Mouse (Mus musculus) hindbrain, embryonic 10.5 days (tissue): ENCODE measurements around the gene Methig1. TPM values are rescaled to one million over a fixed set of nuclear protein-coding genes. Genes with fewer than 3 reads are reported as not detected.
"Not testable (repeated sequence)": the region's sequence is repeated elsewhere in the genome, so short reads cannot be mapped to it uniquely, and the experiment has no call there.

Experiments
- DNase-seq: peaks from one replicate; pipeline ENCODE4 v3.0.0-alpha.2; 2017; ENCODE audit warnings: low spot score
- H3K27ac ChIP-seq: fragments of 300-500 bp; sonication (generic); 2 replicates; pipeline ENCODE4 v1.5.1; 2016; ENCODE audit warnings: mild to moderate bottlenecking, moderate library complexity
- H3K27me3 ChIP-seq: fragments of 300-500 bp; sonication (generic); 2 replicates; pipeline ENCODE4 v1.6.1; 2016; ENCODE audit warnings: mild to moderate bottlenecking; ENCODE audit not compliant: poor library complexity, insufficient read depth, severe bottlenecking
- H3K36me3 ChIP-seq: fragments of 300-500 bp; sonication (generic); 2 replicates; pipeline ENCODE4 v1.6.1; 2016; ENCODE audit warnings: mild to moderate bottlenecking, moderate library complexity
- H3K4me1 ChIP-seq: fragments of 300-500 bp; sonication (generic); replicated peaks from 2 replicates; pipeline ENCODE4 v1.6.1; 2016; ENCODE audit warnings: mild to moderate bottlenecking
- H3K4me3 ChIP-seq: fragments of 300-500 bp; sonication (generic); 2 replicates; pipeline ENCODE4 v1.5.1; 2016; ENCODE audit warnings: mild to moderate bottlenecking, moderate library complexity
- H3K9me3 ChIP-seq: fragments of 300-500 bp; sonication (generic); 2 replicates; pipeline ENCODE4 v1.6.1; 2016; ENCODE audit warnings: mild to moderate bottlenecking, moderate library complexity
- WGBS: fragments of 180-500 bp; shearing (Covaris S2); methylation state at CpG from one replicate; pipeline ENCODE4 v1.1.7; 2016; 5-methylcytosine and 5-hydroxymethylcytosine counted together
- polyA plus RNA-seq: library from polyadenylated mRNA; unstranded; fragments of >200 nt; fragmentation: Nextera tagmentation; extraction: Ambion mirVana; gene quantifications from 2 replicates; pipeline ENCODE4 v1.2.1, GENCODE M21; 2016

Methig1 gene
- 0.21 TPM in 1 of 2 replicates, not detected in the other for polyA plus RNA-seq

- no peak for DNase-seq
- WGBS, result 83% methylated on average over 10 of the region's 10 CpGs
- H3K36me3 ChIP-seq, result no peaks in the 10 kb centered on the region
- H3K4me3 ChIP-seq, result no peak within 1 kb of the TSS
- H3K4me1 ChIP-seq, result peaks cover 3% of the 10 kb centered on the region; the same call in 1 of the 2 replicates
- no peaks in the 10 kb centered on the region for H3K27me3 ChIP-seq
- H3K9me3 ChIP-seq, result no peaks in the 10 kb centered on the region
- H3K27ac ChIP-seq, result no peak within 1 kb of the TSS
Observed at GRCm38 (mm10) chr15:100352711-100353250, at the start of gene Methig1, which contains the start of gene Mettl7a2. Gene Methig1 (plus strand): TSS chr15:100353149. Gene Mettl7a2 (plus strand): TSS chr15:100353200.

- Histone ChIP-seq H3K9me3 (no peaks in the 10 kb centered on the region), H3K27ac (peak overlapping the region; percentile 88), H3K27me3 (no peaks in the 10 kb centered on the region), H3K36me3 (no peaks in the 10 kb centered on the region), H3K4me1 (peaks cover 32% of the 10 kb centered on the region), H3K4me3 (peak overlapping the region; percentile 60)
- 55% methylated on average over 8 of the region's 8 CpGs for WGBS
- DNase-seq, result no peak
Observed at GRCm38 (mm10) chr15:100303428-100304018, 49.4 kb upstream of the Methig1 start.

- peak within 1 kb of the TSS; percentile 60 for H3K4me3 ChIP-seq
- no peaks in the 10 kb centered on the region for H3K9me3 ChIP-seq
- no peaks in the 10 kb centered on the region for H3K36me3 ChIP-seq
- peaks cover 32% of the 10 kb centered on the region for H3K4me1 ChIP-seq
- peak within 1 kb of the TSS; percentile 88 for H3K27ac ChIP-seq
- 4% methylated on average over 22 of the region's 30 CpGs for WGBS
- H3K27me3 ChIP-seq, result no peaks in the 10 kb centered on the region
- DNase-seq, result peak; percentile 83
Observed at GRCm38 (mm10) chr15:100304019-100304991, 48.6 kb upstream of the Methig1 start, which contains the start of gene Mettl7a1. Gene Mettl7a1 (plus strand): TSS chr15:100304140.

GRCm38 (mm10) chr15:100306201-100306600 lies 46.7 kb upstream of the Methig1 start:
- no peak for DNase-seq
- Histone ChIP-seq H3K4me1 (peaks cover 32% of the 10 kb centered on the region), H3K27me3 (no peaks in the 10 kb centered on the region), H3K9me3 (no peaks in the 10 kb centered on the region), H3K4me3 (0 out of 2 replicates have a peak overlapping the region, but pooled peaks have one; percentile 2), H3K27ac (no peak overlapping the region), H3K36me3 (no peaks in the 10 kb centered on the region)
- 84% methylated on average over 2 of the region's 2 CpGs for WGBS

GRCm38 (mm10) chr15:100307438-100308096 lies 45.4 kb upstream of the Methig1 start:
- not testable (repeated sequence) for H3K9me3 ChIP-seq, H3K27me3 ChIP-seq, H3K27ac ChIP-seq, H3K4me3 ChIP-seq, H3K36me3 ChIP-seq
- H3K4me1 ChIP-seq, result peaks cover 25% of the 10 kb centered on the region
- WGBS, result 47% methylated on average over 11 of the region's 11 CpGs
- peak; percentile 51 for DNase-seq

- no peaks in the 10 kb centered on the region for H3K27me3 ChIP-seq
- H3K9me3 ChIP-seq, result no peaks in the 10 kb centered on the region
- H3K36me3 ChIP-seq, result peaks cover 23% of the 10 kb centered on the region
- no peak for DNase-seq
- no peak overlapping the region for H3K27ac ChIP-seq
- no peak overlapping the region for H3K4me3 ChIP-seq
- 98% methylated on average over 2 of the region's 2 CpGs for WGBS
- H3K4me1 ChIP-seq, result no peaks in the 10 kb centered on the region
Observed at GRCm38 (mm10) chr15:100312346-100312745, 40.6 kb upstream of the Methig1 start.

GRCm38 (mm10) chr15:100314448-100315145 lies 38.4 kb upstream of the Methig1 start:
- Histone ChIP-seq H3K36me3 (peaks cover 23% of the 10 kb centered on the region), H3K4me1 (no peaks in the 10 kb centered on the region), H3K9me3 (no peaks in the 10 kb centered on the region), H3K27ac (no peak overlapping the region), H3K4me3 (no peak overlapping the region), H3K27me3 (no peaks in the 10 kb centered on the region)
- no peak for DNase-seq
- WGBS, result 95% methylated on average over 5 of the region's 5 CpGs

- H3K4me3 ChIP-seq, H3K9me3 ChIP-seq, H3K4me1 ChIP-seq, DNase-seq, H3K27ac ChIP-seq, H3K27me3 ChIP-seq: not testable (repeated sequence)
- 88% methylated on average over 4 of the region's 4 CpGs for WGBS
- H3K36me3 ChIP-seq, result peaks cover 20% of the 10 kb centered on the region
Observed at GRCm38 (mm10) chr15:100318014-100318671, 34.8 kb upstream of the Methig1 start.

GRCm38 (mm10) chr15:100319884-100320283 lies 33.1 kb upstream of the Methig1 start:
- H3K36me3 ChIP-seq, result peaks cover 5% of the 10 kb centered on the region
- no peaks in the 10 kb centered on the region for H3K27me3 ChIP-seq
- 90% methylated on average over 1 of the region's 1 CpGs for WGBS
- H3K9me3 ChIP-seq, result no peaks in the 10 kb centered on the region
- H3K27ac ChIP-seq, result no peak overlapping the region
- no peaks in the 10 kb centered on the region for H3K4me1 ChIP-seq
- no peak overlapping the region for H3K4me3 ChIP-seq
- DNase-seq, result no peak

GRCm38 (mm10) chr15:100320295-100320905 lies 32.5 kb upstream of the Methig1 start:
- H3K27ac ChIP-seq, result no peak overlapping the region
- no peak for DNase-seq
- no peaks in the 10 kb centered on the region for H3K4me1 ChIP-seq
- H3K36me3 ChIP-seq, result no peaks in the 10 kb centered on the region
- no peak overlapping the region for H3K4me3 ChIP-seq
- WGBS, result 83% methylated on average over 9 of the region's 9 CpGs
- no peaks in the 10 kb centered on the region for H3K9me3 ChIP-seq
- H3K27me3 ChIP-seq, result no peaks in the 10 kb centered on the region

GRCm38 (mm10) chr15:100321134-100321533 lies 31.8 kb upstream of the Methig1 start:
- Histone ChIP-seq H3K4me3 (no peak overlapping the region), H3K4me1 (no peaks in the 10 kb centered on the region), H3K36me3 (no peaks in the 10 kb centered on the region), H3K27ac (no peak overlapping the region), H3K9me3 (no peaks in the 10 kb centered on the region), H3K27me3 (no peaks in the 10 kb centered on the region)
- 60% methylated on average over 5 of the region's 5 CpGs for WGBS
- DNase-seq, result no peak
